Mouse (Mus musculus) liver, embryonic 14.5 days (tissue): ENCODE measurements around the gene Gm3500.
"Not testable (repeated sequence)": the region's sequence is repeated elsewhere in the genome, so short reads cannot be mapped to it uniquely, and the experiment has no call there.

Source experiments
- CTCF ChIP-seq: IDR thresholded peaks from 2 replicates; pipeline ENCODE4 v1.5.1; 2016; ENCODE audit warnings: antibody characterized with exemption, low read depth, control low read depth
- EP300 ChIP-seq: IDR thresholded peaks from 2 replicates; pipeline ENCODE4 v1.6.1; 2016; ENCODE audit warnings: antibody characterized with exemption, low read depth

DNA sequence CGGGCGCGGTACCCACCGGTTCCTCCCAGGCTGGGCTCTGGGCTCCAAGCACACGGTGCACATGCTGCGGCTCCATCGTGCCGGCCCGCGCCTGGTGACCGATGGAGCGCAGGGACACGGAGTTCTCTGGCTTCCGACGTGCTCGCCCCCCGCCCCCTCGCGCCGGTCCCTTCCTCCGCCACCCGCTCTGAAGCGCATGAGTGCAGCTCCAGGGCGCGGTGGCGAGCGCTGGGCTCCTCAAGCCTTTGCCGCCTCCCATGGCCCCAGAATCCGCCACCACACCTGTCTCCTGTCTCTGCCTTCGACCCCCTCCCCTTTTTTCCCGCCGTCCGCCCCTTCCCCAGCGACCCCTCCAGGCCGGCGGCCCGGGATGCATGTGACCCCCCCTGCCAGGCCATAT is at the start of gene Gm3500:
- not testable (repeated sequence) for TF ChIP-seq CTCF, EP300
